Mouse (Mus musculus) gastrocnemius, postnatal 36 days (tissue): Measurements from ENCODE around the gene Poc1a. TPM values are rescaled to one million over a fixed set of nuclear protein-coding genes. Genes with fewer than 3 reads are reported as not detected.

Source experiments
- DNase-seq, 2 experiments: peaks; one replicate each; pipeline ENCODE4 v3.0.0; 2022
- intact Hi-C: fragments of 180-260 bp; cut with DNase I; formaldehyde crosslinking; loops from one replicate; pipeline ENCODE4 v1.15.1; 2025
- long read RNA-seq, 2 experiments: library from polyadenylated mRNA; stranded (forward); transcript quantifications; one replicate each; pipeline ENCODE4 v2.0.0; 2021
- total RNA-seq, 2 experiments: library from RNA; stranded (reverse); gene quantifications; 2 replicates each; pipeline ENCODE4 v1.2.3; 2021

Gene Poc1a
- total RNA-seq, result 1 to 10 TPM; 1.5 to 1.7 TPM
- long read RNA-seq, experiment 1, partial matches to known transcripts, result 0 of 3 reads
- long read RNA-seq, experiment 1, other reads (novel, unspliced or antisense), result 1 of 3 reads
- long read RNA-seq, experiment 2, partial matches to known transcripts, result 1 of 1 reads
- long read RNA-seq, experiment 2, other reads (novel, unspliced or antisense), result 0 of 1 reads

- intact Hi-C loops, result loop anchor here (2.0 to 5.0 kb wide), 2 partner anchors 32 to 124 kb away; partner anchors contain the start of genes Alas1 and Glyctk
- DNase-seq, result peak; percentile 90 to 93
Observed at GRCm38 (mm10) chr9:106280808-106281544, at the start of gene Poc1a. Gene Poc1a (plus strand): TSS chr9:106281061.

GRCm38 (mm10) chr9:106231220-106231619 lies 49.6 kb upstream of the Poc1a start:
- intact Hi-C loops, result no loop called here
- no peak for DNase-seq

- intact Hi-C loops, result no loop called here
- no peak for DNase-seq
Observed at GRCm38 (mm10) chr9:106231816-106232215, 49.0 kb upstream of the Poc1a start.

GRCm38 (mm10) chr9:106232956-106233355 lies 47.9 kb upstream of the Poc1a start:
- intact Hi-C loops, result no loop called here
- DNase-seq, result no peak

GRCm38 (mm10) chr9:106233953-106234352 lies 46.9 kb upstream of the Poc1a start:
- no peak for DNase-seq
- intact Hi-C loops, result no loop called here

GRCm38 (mm10) chr9:106235194-106235830 lies 45.5 kb upstream of the Poc1a start:
- no peak for DNase-seq
- intact Hi-C loops, result no loop called here

GRCm38 (mm10) chr9:106236156-106236817 lies 44.6 kb upstream of the Poc1a start:
- intact Hi-C loops, result no loop called here

GRCm38 (mm10) chr9:106236818-106237211 lies 44.0 kb upstream of the Poc1a start:
- intact Hi-C loops, result no loop called here
- DNase-seq, result no peak

More at GRCm38 (mm10) chr9:106236156-106236817, 44.6 kb upstream of the Poc1a start:
- no peak for DNase-seq

- DNase-seq, result no peak
- intact Hi-C loops, result no loop called here
Observed at GRCm38 (mm10) chr9:106237401-106237800, 43.5 kb upstream of the Poc1a start.

- intact Hi-C loops, result no loop called here
- no peak for DNase-seq
Observed at GRCm38 (mm10) chr9:106237878-106238277, 43.0 kb upstream of the Poc1a start.

- intact Hi-C loops, result loop anchor here (10.0 kb wide), 1 partner anchor 1957 kb away; no protein-coding TSS in a partner anchor
Observed at GRCm38 (mm10) chr9:106241541-106242164, 39.2 kb upstream of the Poc1a start.

GRCm38 (mm10) chr9:106242813-106243488 lies 37.9 kb upstream of the Poc1a start:
- intact Hi-C loops, result loop anchor here (10.0 kb wide), 1 partner anchor 1958 kb away; no protein-coding TSS in a partner anchor
- no peak for DNase-seq

More at GRCm38 (mm10) chr9:106241541-106242164, 39.2 kb upstream of the Poc1a start:
- DNase-seq, result no peak

- intact Hi-C loops, result loop anchor here (2.0 to 10.0 kb wide), 2 partner anchors 31 to 1965 kb away; partner anchors contain the start of gene Poc1a
- no peak for DNase-seq
Observed at GRCm38 (mm10) chr9:106249550-106249949, 31.3 kb upstream of the Poc1a start.

GRCm38 (mm10) chr9:106250245-106250644 lies 30.6 kb upstream of the Poc1a start:
- intact Hi-C loops, result no loop called here
- no peak for DNase-seq

- DNase-seq, result no peak
- intact Hi-C loops, result no loop called here
Observed at GRCm38 (mm10) chr9:106251066-106251465, 29.8 kb upstream of the Poc1a start.

GRCm38 (mm10) chr9:106254001-106254400 lies 26.9 kb upstream of the Poc1a start:
- intact Hi-C loops, result no loop called here

GRCm38 (mm10) chr9:106258412-106258811 lies 22.4 kb upstream of the Poc1a start:
- no peak for DNase-seq
- intact Hi-C loops, result no loop called here

More at GRCm38 (mm10) chr9:106254001-106254400, 26.9 kb upstream of the Poc1a start:
- DNase-seq, result no peak

GRCm38 (mm10) chr9:106258990-106259389 lies 21.9 kb upstream of the Poc1a start:
- DNase-seq, result no peak
- intact Hi-C loops, result no loop called here

- intact Hi-C loops, result no loop called here
- no peak for DNase-seq
Observed at GRCm38 (mm10) chr9:106261058-106261457, 19.8 kb upstream of the Poc1a start.

- intact Hi-C loops, result no loop called here
- no peak for DNase-seq
Observed at GRCm38 (mm10) chr9:106261491-106261890, 19.4 kb upstream of the Poc1a start.
